12 mouse cellular contexts compared by ENCODE assay signal in genomic region chr4:41505131-41505551, GRCm38 (mm10). TPM values are rescaled to one million over a fixed set of nuclear protein-coding genes. Genes with fewer than 3 reads are reported as not detected.
DNase-seq lines count a peak whose midpoint lies in the region; ATAC-seq and TF ChIP-seq lines count a peak whose summit lies in the region.
"Had no signal": no experiment of that assay in that cellular context is flagged by ENCODE, and none has a peak within 500 bp of the region (broad histone marks: within the 10 kb centered on the region; RNA-seq: fewer than 3 reads in every experiment).

No protein-coding gene starts in this region.

- TF ChIP-seq CTCF in midbrain, postnatal 0 days (IDR thresholded peaks at IDR 0.05) = peak; percentile 53
- TF ChIP-seq CTCF in olfactory bulb, adult 2 months (IDR thresholded peaks at IDR 0.05; ENCODE audit: insufficient read depth, low read depth, low read length) = 0 out of 2 replicates have a peak, but pooled peaks have one; percentile 9

- 57% methylated on average over 11 of the region's 11 CpGs for WGBS in midbrain, postnatal 0 days
- 57% methylated on average over 11 of the region's 11 CpGs for WGBS in midbrain, embryonic 15.5 days
- WGBS in olfactory bulb, adult 2 months = 72% methylated on average over 11 of the region's 11 CpGs
- WGBS in forebrain, embryonic 10.5 days = 55% methylated on average over 11 of the region's 11 CpGs

- peaks cover 6% of the 10 kb centered on the region; the same call in 1 of the 2 replicates for H3K27me3 ChIP-seq in midbrain, postnatal 0 days (ENCODE audit: insufficient read depth, low read length)
- peaks cover 24% of the 10 kb centered on the region for H3K27me3 ChIP-seq in midbrain, embryonic 15.5 days (replicated peaks)
- peaks cover 69% of the 10 kb centered on the region for H3K27me3 ChIP-seq in forebrain, embryonic 10.5 days (ENCODE audit: poor library complexity, severe bottlenecking)

- H3K4me2 ChIP-seq in midbrain, postnatal 0 days (ENCODE audit: low read depth, low read length, poor library complexity, severe bottlenecking) = no peak overlapping the region
- H3K4me2 ChIP-seq in midbrain, embryonic 15.5 days = no peak overlapping the region
- H3K4me2 ChIP-seq: forebrain, embryonic 15.5 days had no signal

- peak; percentile 44 for DNase-seq in gastrocnemius, postnatal 10 days
- DNase-seq in gastrocnemius, postnatal 25 days = no peak
- DNase-seq in midbrain, postnatal 0 days (ENCODE audit: low spot score) = no peak
- peak; percentile 39 for DNase-seq in induced T-regulatory cell, adult 2 months (ENCODE audit: low read depth)
- no peak for DNase-seq in left cerebral cortex, postnatal 14 days (ENCODE audit: low spot score in 2 of 2)
- DNase-seq in forebrain, embryonic 10.5 days (ENCODE audit: extremely low spot score, low spot score) = no peak
- DNase-seq: right cerebral cortex, postnatal 4 days; thymus, postnatal 25 days had no signal

- peaks cover 13% of the 10 kb centered on the region; the same call in 1 of the 2 replicates for H3K4me1 ChIP-seq in midbrain, postnatal 0 days (ENCODE audit: insufficient read depth, low read length)
- H3K4me1 ChIP-seq in midbrain, embryonic 15.5 days = peaks cover 33% of the 10 kb centered on the region
- peaks cover 24% of the 10 kb centered on the region for H3K4me1 ChIP-seq in olfactory bulb, adult 2 months (ENCODE audit: control insufficient read depth, insufficient read depth, low read length)
- peaks cover 50% of the 10 kb centered on the region for H3K4me1 ChIP-seq in forebrain, embryonic 10.5 days

- intact Hi-C loops in left cerebral cortex, postnatal 14 days (cut with DNase I) = loop anchor here (5.0 kb wide), 1 partner anchor 38 kb away; the partner anchor contains the start of gene Nudt2

- no peak overlapping the region for H3K27ac ChIP-seq in midbrain, postnatal 0 days (ENCODE audit: low read depth, low read length)
- H3K27ac ChIP-seq in midbrain, embryonic 15.5 days = no peak overlapping the region
- no peak overlapping the region for H3K27ac ChIP-seq in olfactory bulb, adult 2 months (ENCODE audit: insufficient read depth, low read depth, low read length)
- H3K27ac ChIP-seq in forebrain, embryonic 10.5 days = no peak overlapping the region
- H3K27ac ChIP-seq: forebrain, embryonic 15.5 days had no signal

- TF ChIP-seq POLR2A in olfactory bulb, adult 2 months (IDR thresholded peaks at IDR 0.05; ENCODE audit: insufficient read depth, low read depth, low read length) = no peak

- H3K36me3 ChIP-seq in midbrain, postnatal 0 days (ENCODE audit: insufficient read depth, low read length) = no peaks in the 10 kb centered on the region
- H3K36me3 ChIP-seq in midbrain, embryonic 15.5 days (replicated peaks) = no peaks in the 10 kb centered on the region
- no peaks in the 10 kb centered on the region for H3K36me3 ChIP-seq in forebrain, embryonic 10.5 days (replicated peaks)
- H3K36me3 ChIP-seq: forebrain, embryonic 15.5 days had no signal

- ATAC-seq in midbrain, postnatal 0 days (ENCODE audit: low FRiP score) = no peak
- no peak for ATAC-seq in midbrain, embryonic 15.5 days (replicated peaks)
- ATAC-seq: forebrain, embryonic 15.5 days had no signal

- no peak overlapping the region for H3K9ac ChIP-seq in midbrain, postnatal 0 days (replicated peaks; ENCODE audit: low read length, poor library complexity, severe bottlenecking)
- H3K9ac ChIP-seq in midbrain, embryonic 15.5 days = no peak overlapping the region
- H3K9ac ChIP-seq: forebrain, embryonic 15.5 days had no signal

- no peaks in the 10 kb centered on the region for H3K9me3 ChIP-seq in midbrain, postnatal 0 days (ENCODE audit: low read length)
- no peaks in the 10 kb centered on the region for H3K9me3 ChIP-seq in midbrain, embryonic 15.5 days
- no peaks in the 10 kb centered on the region for H3K9me3 ChIP-seq in forebrain, embryonic 10.5 days
- H3K9me3 ChIP-seq: forebrain, embryonic 15.5 days had no signal

- no peak overlapping the region for H3K4me3 ChIP-seq in midbrain, postnatal 0 days (ENCODE audit: low read depth, low read length)
- no peak overlapping the region for H3K4me3 ChIP-seq in midbrain, embryonic 15.5 days
- no peak overlapping the region for H3K4me3 ChIP-seq in olfactory bulb, adult 2 months (ENCODE audit: insufficient read depth, low read depth, low read length)
- no peak overlapping the region for H3K4me3 ChIP-seq in forebrain, embryonic 10.5 days
- H3K4me3 ChIP-seq: forebrain, embryonic 15.5 days; myocyte had no signal

RNA-seq across cellular contexts. Expression of gene AI464131, which starts 2.3 kb away (rescaled TPM):
- total RNA-seq in gastrocnemius, postnatal 10 days (2021) = 10 to 100 TPM; 75.2 to 77.4 TPM
- 10 to 100 TPM; 59.5 to 75.2 TPM for total RNA-seq in gastrocnemius, postnatal 25 days (2021)
- 40.5 and 46.0 TPM in 2 replicates for total RNA-seq in midbrain, postnatal 0 days (2014; rRNA removed)
- polyA plus RNA-seq in midbrain, postnatal 0 days (2015; fragmentation: Nextera tagmentation; extraction: Ambion mirVana) = 15.7 and 18.1 TPM in 2 replicates
- polyA plus RNA-seq in midbrain, embryonic 15.5 days (2015; fragmentation: Nextera tagmentation; extraction: Ambion mirVana) = 6.3 and 8.9 TPM in 2 replicates
- not detected in 2 replicates for polyA plus RNA-seq in olfactory bulb, adult 2 months (2012; ENCODE audit: insufficient read depth, insufficient read length, low replicate concordance, missing spikeins)
- total RNA-seq in left cerebral cortex, postnatal 14 days (2021) = 10 to 100 TPM; 42.6 to 44.7 TPM
- polyA plus RNA-seq in forebrain, embryonic 10.5 days (2016; fragmentation: Nextera tagmentation; extraction: Ambion mirVana) = 6.3 and 7.1 TPM in 2 replicates

RNA-seq across cellular contexts. Expression of gene 1110017D15Rik, which starts 12.0 kb away (rescaled TPM):
- under 1 TPM in 1 of 2 experiments, not detected in 1; 0.36 TPM for total RNA-seq in gastrocnemius, postnatal 10 days (2021)
- not detected for total RNA-seq in gastrocnemius, postnatal 25 days (2021)
- total RNA-seq in midbrain, postnatal 0 days (2014; rRNA removed) = 10.9 and 11.8 TPM in 2 replicates
- polyA plus RNA-seq in midbrain, postnatal 0 days (2015; fragmentation: Nextera tagmentation; extraction: Ambion mirVana) = 18.1 and 20.7 TPM in 2 replicates
- 13.8 and 15.5 TPM in 2 replicates for polyA plus RNA-seq in midbrain, embryonic 15.5 days (2015; fragmentation: Nextera tagmentation; extraction: Ambion mirVana)
- polyA plus RNA-seq in olfactory bulb, adult 2 months (2012; ENCODE audit: insufficient read depth, insufficient read length, low replicate concordance, missing spikeins) = not detected in 2 replicates
- total RNA-seq in left cerebral cortex, postnatal 14 days (2021) = 1 to 10 TPM; 8.7 TPM
- 3.8 and 6.1 TPM in 2 replicates for polyA plus RNA-seq in forebrain, embryonic 10.5 days (2016; fragmentation: Nextera tagmentation; extraction: Ambion mirVana)

RNA-seq across cellular contexts. Expression of gene Nudt2, which starts 40.2 kb away (rescaled TPM):
- total RNA-seq in gastrocnemius, postnatal 10 days (2021) = 10 to 100 TPM; 25.8 to 26.3 TPM
- total RNA-seq in gastrocnemius, postnatal 25 days (2021) = 10 to 100 TPM; 17.3 to 20.5 TPM
- total RNA-seq in midbrain, postnatal 0 days (2014; rRNA removed) = 28.3 and 41.0 TPM in 2 replicates
- polyA plus RNA-seq in midbrain, postnatal 0 days (2015; fragmentation: Nextera tagmentation; extraction: Ambion mirVana) = 70.7 and 79.9 TPM in 2 replicates
- polyA plus RNA-seq in midbrain, embryonic 15.5 days (2015; fragmentation: Nextera tagmentation; extraction: Ambion mirVana) = 65.1 and 66.3 TPM in 2 replicates
- not detected in 2 replicates for polyA plus RNA-seq in olfactory bulb, adult 2 months (2012; ENCODE audit: insufficient read depth, insufficient read length, low replicate concordance, missing spikeins)
- 10 to 100 TPM; 24.5 to 31.0 TPM for total RNA-seq in left cerebral cortex, postnatal 14 days (2021)
- polyA plus RNA-seq in forebrain, embryonic 10.5 days (2016; fragmentation: Nextera tagmentation; extraction: Ambion mirVana) = 65.4 and 67.8 TPM in 2 replicates

RNA-seq across cellular contexts. Expression of gene Kif24, which starts 40.5 kb away (rescaled TPM):
- 1 to 10 TPM; 1.6 to 3.3 TPM for total RNA-seq in gastrocnemius, postnatal 10 days (2021)
- total RNA-seq in gastrocnemius, postnatal 25 days (2021) = under 1 TPM; 0.10 to 0.21 TPM
- 2.7 and 4.9 TPM in 2 replicates for total RNA-seq in midbrain, postnatal 0 days (2014; rRNA removed)
- 1.4 TPM in 2 replicates for polyA plus RNA-seq in midbrain, postnatal 0 days (2015; fragmentation: Nextera tagmentation; extraction: Ambion mirVana)
- 3.0 and 3.3 TPM in 2 replicates for polyA plus RNA-seq in midbrain, embryonic 15.5 days (2015; fragmentation: Nextera tagmentation; extraction: Ambion mirVana)
- polyA plus RNA-seq in olfactory bulb, adult 2 months (2012; ENCODE audit: insufficient read depth, insufficient read length, low replicate concordance, missing spikeins) = not detected in 2 replicates
- total RNA-seq in left cerebral cortex, postnatal 14 days (2021) = 1 to 10 TPM; 1.4 to 1.5 TPM
- polyA plus RNA-seq in forebrain, embryonic 10.5 days (2016; fragmentation: Nextera tagmentation; extraction: Ambion mirVana) = 16.2 and 17.7 TPM in 2 replicates

Comparison
In these comparisons a context has a peak if more than half of its experiments do, and no peak if none do; other contexts are left out.
1. DNase-seq: peak in gastrocnemius, postnatal 10 days (single experiment) and induced T-regulatory cell, adult 2 months (single experiment); none in gastrocnemius, postnatal 25 days (single experiment), midbrain, postnatal 0 days (single experiment), left cerebral cortex, postnatal 14 days (0 of 2) and forebrain, embryonic 10.5 days (single experiment).